Mouse (Mus musculus): ENCODE measurements around the gene Clca2. TPM values are rescaled to one million over a fixed set of nuclear protein-coding genes. Genes with fewer than 3 reads are reported as not detected.

Clca2 gene
- polyA plus RNA-seq (2016; fragmentation: Nextera tagmentation; extraction: Ambion mirVana) = 0.09 TPM in 1 of 2 replicates, not detected in the other

DNA sequence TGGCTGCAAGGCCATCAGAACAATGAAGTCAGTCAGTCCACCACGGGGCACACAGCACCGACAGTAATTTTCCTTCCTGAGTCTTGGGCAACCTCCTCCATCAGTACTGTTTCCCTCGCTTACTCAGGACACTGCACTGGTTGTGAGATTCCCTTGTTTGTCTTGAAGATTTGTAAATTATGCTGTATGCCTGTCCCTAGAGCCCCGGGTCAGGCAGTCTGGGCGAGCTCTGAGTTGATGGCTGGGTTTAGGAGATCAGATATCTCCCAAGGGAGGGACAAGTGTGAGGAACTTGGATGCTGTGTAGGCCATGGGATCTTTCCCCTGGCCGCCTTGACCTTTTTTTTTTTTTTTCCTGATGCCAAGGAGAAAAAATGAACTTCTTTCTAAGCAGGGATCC is at the start of gene Clca2:
Gene Clca2, minus strand, starts transcription at position 153 of the 400 bp plus-strand sequence.
- no peak for ATAC-seq (ENCODE audit: low FRiP score, low read depth)
- H3K9ac ChIP-seq (replicated peaks) = no peak within 1 kb of the TSS
- 79% methylated on average over 6 of the region's 6 CpGs for whole genome bisulfite sequencing

DNA sequence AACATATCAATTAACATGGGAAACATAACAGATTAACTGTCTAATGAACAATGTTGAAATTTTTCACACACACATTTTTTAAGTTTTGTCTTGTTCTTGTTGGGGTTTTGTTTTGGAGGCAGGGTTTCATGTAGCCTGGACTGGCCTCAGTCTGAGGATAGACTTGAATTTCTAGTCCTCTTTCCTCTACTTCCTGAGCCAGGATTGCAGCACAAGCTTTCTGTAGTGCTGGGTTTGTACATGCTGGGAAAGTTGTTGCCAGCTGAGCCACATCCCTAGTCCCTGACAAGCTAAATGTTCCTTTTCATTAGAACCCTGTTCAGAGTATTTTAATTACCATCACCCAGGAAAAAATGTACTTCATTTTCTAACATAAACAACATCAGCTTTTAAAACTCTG is 48.7 kb upstream of the Clca2 start:
- no peaks in the 10 kb centered on the region for H3K27me3 ChIP-seq
- ATAC-seq (ENCODE audit: low FRiP score, low read depth) = no peak
- H3K4me2 ChIP-seq (replicated peaks) = no peak overlapping the region
- no peak overlapping the region for H3K9ac ChIP-seq (replicated peaks)
- H3K27ac ChIP-seq (replicated peaks) = no peak overlapping the region
- H3K9me3 ChIP-seq = no peaks in the 10 kb centered on the region
- peaks cover 27% of the 10 kb centered on the region for H3K36me3 ChIP-seq
- no peaks in the 10 kb centered on the region for H3K4me1 ChIP-seq
- no peak overlapping the region for H3K4me3 ChIP-seq

More for the DNA sequence above, at the start of gene Clca2:
- Histone ChIP-seq H3K27me3 (no peaks in the 10 kb centered on the region), H3K4me2 (replicated peaks) (no peak within 1 kb of the TSS), H3K9me3 (no peaks in the 10 kb centered on the region), H3K4me1 (no peaks in the 10 kb centered on the region), H3K27ac (replicated peaks) (no peak within 1 kb of the TSS), H3K36me3 (no peaks in the 10 kb centered on the region), H3K4me3 (no peak within 1 kb of the TSS)

DNA sequence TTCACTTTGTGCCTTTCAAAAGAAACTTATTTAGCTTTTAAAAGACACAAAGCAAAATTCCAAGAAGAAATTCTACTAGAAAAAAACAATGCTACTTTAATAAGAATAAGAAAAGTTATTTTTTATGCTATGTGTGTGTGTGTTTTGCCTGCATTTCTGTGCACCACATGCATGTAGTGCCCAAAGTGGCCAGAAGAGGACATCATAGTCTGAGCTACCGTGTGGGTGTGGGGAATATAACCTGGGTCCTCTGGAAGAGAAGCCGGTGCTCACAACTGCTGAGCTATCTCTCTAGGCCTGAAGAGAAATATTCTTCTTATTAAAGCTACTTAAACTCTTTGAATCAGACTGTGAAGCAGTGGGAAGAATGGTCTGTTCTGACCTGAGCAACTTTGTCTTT is 48.2 kb upstream of the Clca2 start:
- Histone ChIP-seq H3K27ac (replicated peaks) (no peak overlapping the region), H3K4me1 (no peaks in the 10 kb centered on the region), H3K27me3 (no peaks in the 10 kb centered on the region), H3K9ac (replicated peaks) (no peak overlapping the region), H3K36me3 (peaks cover 27% of the 10 kb centered on the region), H3K9me3 (no peaks in the 10 kb centered on the region), H3K4me3 (no peak overlapping the region), H3K4me2 (replicated peaks) (no peak overlapping the region)
- no peak for ATAC-seq (ENCODE audit: low FRiP score, low read depth)
- 93% methylated on average over 2 of the region's 2 CpGs for WGBS

DNA sequence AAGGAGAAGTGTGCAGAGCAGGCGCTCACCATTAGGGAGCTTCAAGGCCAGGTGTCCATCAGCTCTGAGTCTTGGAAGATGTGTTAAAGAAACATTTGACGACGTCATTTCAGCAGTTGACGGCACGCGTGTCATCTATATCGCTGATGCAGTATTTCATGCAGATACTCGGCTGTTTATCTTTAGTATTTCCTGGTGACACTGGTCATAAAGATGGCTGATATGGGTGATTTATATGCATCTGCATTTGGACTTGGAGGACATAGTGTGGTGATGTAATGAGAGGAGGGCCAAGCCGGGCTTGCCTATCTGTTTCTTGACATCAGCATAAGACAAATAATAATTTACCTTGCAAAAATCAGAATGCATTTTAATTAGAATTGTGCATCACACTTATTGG is 47.6 kb upstream of the Clca2 start:
- no peak for ATAC-seq (ENCODE audit: low FRiP score, low read depth)
- no peaks in the 10 kb centered on the region for H3K9me3 ChIP-seq
- H3K4me1 ChIP-seq = no peaks in the 10 kb centered on the region
- 95% methylated on average over 9 of the region's 9 CpGs for WGBS
- H3K27ac ChIP-seq (replicated peaks) = no peak overlapping the region
- H3K9ac ChIP-seq (replicated peaks) = no peak overlapping the region
- H3K36me3 ChIP-seq = peaks cover 23% of the 10 kb centered on the region
- H3K4me3 ChIP-seq = no peak overlapping the region
- H3K27me3 ChIP-seq = no peaks in the 10 kb centered on the region
- no peak overlapping the region for H3K4me2 ChIP-seq (replicated peaks)

DNA sequence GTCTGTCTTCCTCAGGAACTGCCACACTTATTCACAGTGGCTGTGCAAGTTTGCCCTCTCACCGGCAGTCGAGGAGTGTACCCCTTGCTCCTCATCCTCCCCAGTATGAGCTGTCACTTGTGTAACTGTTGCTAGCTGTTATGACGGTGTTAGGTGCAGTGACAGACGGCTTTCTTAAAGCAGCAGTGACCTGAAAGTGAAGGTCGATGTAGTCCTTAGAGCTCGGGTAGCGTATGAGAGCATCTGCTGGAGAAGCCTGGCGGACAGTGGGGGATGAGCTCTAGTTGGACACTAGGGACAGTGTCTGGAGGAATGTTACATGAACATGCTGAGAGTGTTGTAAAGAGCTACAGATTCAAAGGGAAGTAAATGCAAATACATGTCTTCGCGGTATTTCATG is 44.6 kb upstream of the Clca2 start:
- ATAC-seq (ENCODE audit: low FRiP score, low read depth) = no peak
- Histone ChIP-seq H3K4me1 (no peaks in the 10 kb centered on the region), H3K27me3 (no peaks in the 10 kb centered on the region), H3K4me2 (replicated peaks) (no peak overlapping the region), H3K9me3 (no peaks in the 10 kb centered on the region), H3K4me3 (no peak overlapping the region), H3K27ac (replicated peaks) (no peak overlapping the region), H3K36me3 (peaks cover 13% of the 10 kb centered on the region), H3K9ac (replicated peaks) (no peak overlapping the region)
- 89% methylated on average over 10 of the region's 10 CpGs for WGBS

DNA sequence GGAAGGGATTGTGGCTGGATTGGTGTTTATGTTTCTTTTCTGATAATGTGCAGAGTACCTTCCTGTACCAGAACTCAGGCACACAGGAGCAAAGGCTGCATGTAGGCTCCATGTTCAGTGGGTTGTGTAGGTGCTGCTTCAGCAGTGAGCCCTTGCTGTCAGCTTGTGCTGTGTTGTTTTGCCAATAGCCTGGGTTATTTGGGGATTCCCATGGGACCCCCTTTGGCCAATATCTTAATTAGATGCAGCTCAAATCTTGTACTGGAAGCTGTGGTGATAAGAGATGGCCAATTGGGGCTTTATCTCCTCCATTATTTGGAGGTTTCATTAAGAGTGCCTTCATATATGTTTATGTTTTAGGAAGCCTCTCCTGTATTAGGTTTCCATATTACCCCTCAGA is 43.7 kb upstream of the Clca2 start:
- H3K4me1 ChIP-seq = no peaks in the 10 kb centered on the region
- no peaks in the 10 kb centered on the region for H3K27me3 ChIP-seq
- H3K9me3 ChIP-seq = no peaks in the 10 kb centered on the region
- ATAC-seq (ENCODE audit: low FRiP score, low read depth) = no peak
- H3K36me3 ChIP-seq = peaks cover 17% of the 10 kb centered on the region
- H3K4me2 ChIP-seq (replicated peaks) = no peak overlapping the region
- H3K9ac ChIP-seq (replicated peaks) = no peak overlapping the region
- no peak overlapping the region for H3K27ac ChIP-seq (replicated peaks)
- no peak overlapping the region for H3K4me3 ChIP-seq

DNA sequence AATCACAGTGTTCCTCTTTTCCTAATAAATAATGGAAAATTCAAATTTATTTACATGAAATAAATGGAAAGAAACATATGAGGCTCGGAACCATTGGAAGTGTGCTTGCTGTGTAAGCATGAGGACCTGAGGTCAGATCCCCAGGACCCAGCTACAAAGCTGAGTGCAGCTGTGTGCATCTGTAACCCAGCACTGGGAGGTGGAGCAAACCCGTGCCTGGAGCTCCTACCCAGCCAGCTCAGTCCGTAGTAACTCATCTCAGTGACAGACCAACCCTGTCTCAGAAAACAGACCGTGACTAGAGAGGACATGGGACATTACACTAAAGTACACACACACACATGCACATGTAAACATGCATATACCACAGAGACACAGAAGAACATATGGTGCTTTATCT is 41.0 kb upstream of the Clca2 start:
- Histone ChIP-seq H3K36me3 (peaks cover 17% of the 10 kb centered on the region), H3K4me3 (no peak overlapping the region), H3K27ac (replicated peaks) (no peak overlapping the region), H3K27me3 (no peaks in the 10 kb centered on the region), H3K4me1 (no peaks in the 10 kb centered on the region), H3K9ac (replicated peaks) (no peak overlapping the region), H3K9me3 (no peaks in the 10 kb centered on the region), H3K4me2 (replicated peaks) (no peak overlapping the region)
- 93% methylated on average over 4 of the region's 4 CpGs for WGBS
- no peak for ATAC-seq (ENCODE audit: low FRiP score, low read depth)

DNA sequence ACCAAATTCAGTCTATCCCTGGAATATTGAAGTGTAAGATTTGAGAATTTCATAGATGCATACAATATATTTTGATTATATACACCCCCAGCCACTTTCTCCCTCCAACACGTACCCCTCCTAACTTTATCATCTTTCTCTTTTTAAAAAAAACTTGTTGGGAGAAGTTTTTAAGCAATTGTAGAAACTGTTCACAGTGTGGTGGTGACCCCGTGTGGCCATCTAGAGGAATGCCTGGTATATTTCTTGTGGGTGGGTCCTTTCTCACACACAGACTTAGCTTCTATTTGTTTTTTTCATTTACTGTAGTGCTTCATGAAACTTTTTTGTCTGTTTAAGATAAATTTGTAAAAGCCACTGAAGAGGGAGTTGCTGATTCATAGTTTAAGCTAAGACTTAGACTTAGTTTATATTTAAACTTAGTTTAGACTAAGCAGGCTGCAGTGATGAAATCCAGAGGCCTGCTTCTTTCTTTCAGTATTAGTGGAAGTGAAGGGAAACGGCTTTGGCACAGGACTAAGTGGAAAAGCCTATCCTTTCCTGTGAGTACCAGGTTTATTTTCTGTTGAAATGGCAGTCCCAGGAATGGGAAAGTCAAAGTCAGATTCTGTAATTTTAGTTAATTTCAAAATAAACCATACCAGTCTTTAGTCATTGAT is 32.1 kb upstream of the Clca2 start:
- no peak for ATAC-seq (ENCODE audit: low FRiP score, low read depth)
- no peaks in the 10 kb centered on the region for H3K9me3 ChIP-seq
- H3K36me3 ChIP-seq = peaks cover 45% of the 10 kb centered on the region
- no peaks in the 10 kb centered on the region for H3K4me1 ChIP-seq
- no peaks in the 10 kb centered on the region for H3K27me3 ChIP-seq
- H3K9ac ChIP-seq (replicated peaks) = no peak overlapping the region
- no peak overlapping the region for H3K27ac ChIP-seq (replicated peaks)
- H3K4me3 ChIP-seq = no peak overlapping the region
- WGBS = 41% methylated on average over 3 of the region's 3 CpGs
- no peak overlapping the region for H3K4me2 ChIP-seq (replicated peaks)

DNA sequence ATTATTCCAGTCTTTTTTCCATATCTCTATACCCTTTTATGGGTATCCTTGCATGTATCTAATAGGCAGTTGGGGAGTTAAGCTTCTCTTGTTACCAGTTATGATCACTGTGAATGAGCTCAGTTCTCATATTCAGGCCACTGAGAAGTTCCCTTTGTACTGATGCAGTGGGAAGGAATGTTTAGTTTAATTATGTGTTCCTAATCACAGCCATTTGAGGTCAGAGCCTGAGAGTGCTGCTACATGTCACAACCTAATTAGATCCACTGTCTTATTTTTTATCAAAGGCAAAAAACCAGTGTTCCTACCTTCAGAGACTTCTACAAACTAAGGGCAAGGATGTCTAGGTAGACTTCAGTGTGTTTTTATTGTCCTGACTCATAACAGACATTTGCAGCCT is 30.1 kb upstream of the Clca2 start:
- no peaks in the 10 kb centered on the region for H3K9me3 ChIP-seq
- H3K4me1 ChIP-seq = no peaks in the 10 kb centered on the region
- peaks cover 41% of the 10 kb centered on the region for H3K36me3 ChIP-seq
- no peak overlapping the region for H3K9ac ChIP-seq (replicated peaks)
- H3K4me2 ChIP-seq (replicated peaks) = no peak overlapping the region
- no peak for ATAC-seq (ENCODE audit: low FRiP score, low read depth)
- H3K27me3 ChIP-seq = no peaks in the 10 kb centered on the region
- no peak overlapping the region for H3K4me3 ChIP-seq
- H3K27ac ChIP-seq (replicated peaks) = no peak overlapping the region

DNA sequence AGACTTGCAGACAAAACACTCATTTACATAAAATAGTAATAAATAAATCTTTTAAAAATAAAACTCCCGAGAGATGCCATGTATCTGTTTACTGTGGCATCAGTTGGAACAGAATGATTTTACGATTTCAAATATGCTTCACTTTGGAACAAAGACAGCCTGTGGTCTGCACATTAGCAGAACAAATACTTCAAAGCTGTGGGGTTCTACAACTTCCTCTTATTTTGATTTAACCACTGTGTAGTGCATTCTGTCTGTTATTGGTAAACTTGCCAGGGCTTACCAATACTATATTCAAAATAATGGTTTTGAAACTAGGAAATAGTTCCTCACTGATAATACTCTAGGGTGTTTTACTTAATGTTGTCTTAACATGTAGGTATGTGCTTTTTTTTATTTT is 27.4 kb upstream of the Clca2 start:
- WGBS = 93% methylated on average over 2 of the region's 2 CpGs
- H3K4me3 ChIP-seq = no peak overlapping the region
- H3K4me1 ChIP-seq = no peaks in the 10 kb centered on the region
- H3K9me3 ChIP-seq = no peaks in the 10 kb centered on the region
- H3K9ac ChIP-seq (replicated peaks) = no peak overlapping the region
- no peak overlapping the region for H3K4me2 ChIP-seq (replicated peaks)
- ATAC-seq (ENCODE audit: low FRiP score, low read depth) = no peak
- peaks cover 21% of the 10 kb centered on the region; the same call in 1 of the 2 replicates for H3K36me3 ChIP-seq
- H3K27me3 ChIP-seq = no peaks in the 10 kb centered on the region
- no peak overlapping the region for H3K27ac ChIP-seq (replicated peaks)

DNA sequence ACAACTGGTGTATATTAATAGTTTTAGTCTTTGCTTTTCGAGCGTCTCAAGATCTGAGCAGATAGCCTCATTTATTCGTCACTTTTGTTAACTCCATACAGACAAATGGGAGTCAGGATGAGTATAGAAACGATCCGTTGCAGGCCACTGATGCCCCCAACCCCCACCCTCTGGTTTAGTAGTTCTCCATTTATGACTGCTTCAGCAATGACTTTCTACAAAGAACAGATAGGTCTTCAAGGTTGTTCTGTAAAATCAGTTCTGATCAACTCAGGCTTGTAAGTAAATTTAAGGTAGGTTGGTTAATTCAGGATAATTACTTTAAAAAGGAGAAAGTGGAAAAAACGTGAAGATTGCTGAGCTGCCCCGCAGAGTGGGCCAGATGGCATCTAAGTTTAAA is 20.2 kb upstream of the Clca2 start:
- peak overlapping the region; percentile 93 for H3K9ac ChIP-seq (replicated peaks)
- H3K27ac ChIP-seq (replicated peaks) = no peak overlapping the region
- 74% methylated on average over 7 of the region's 7 CpGs for WGBS
- no peak for ATAC-seq (ENCODE audit: low FRiP score, low read depth)
- H3K9me3 ChIP-seq = no peaks in the 10 kb centered on the region
- no peaks in the 10 kb centered on the region for H3K36me3 ChIP-seq
- H3K4me2 ChIP-seq (replicated peaks) = peak overlapping the region; percentile 71
- H3K4me1 ChIP-seq = peaks cover 16% of the 10 kb centered on the region
- H3K27me3 ChIP-seq = no peaks in the 10 kb centered on the region
- peak overlapping the region; percentile 80 for H3K4me3 ChIP-seq

DNA sequence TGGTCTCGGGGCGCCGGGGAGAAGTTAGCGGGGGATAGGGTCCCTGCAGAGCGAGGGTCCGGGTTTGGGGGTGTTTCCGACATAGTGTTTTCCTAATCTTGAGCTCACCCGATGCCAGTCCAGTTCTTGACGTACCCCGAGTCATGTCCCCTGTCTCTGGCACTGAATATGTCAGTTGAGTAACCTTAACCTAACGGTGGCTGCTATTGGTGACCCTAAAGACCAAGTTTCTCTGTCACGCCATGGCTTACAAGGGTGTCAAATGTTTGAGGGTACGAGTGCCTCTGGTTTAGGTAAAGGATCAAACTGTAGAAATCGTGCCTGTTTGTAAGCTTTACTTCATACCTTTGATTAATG is 19.7 kb upstream of the Clca2 start:
- H3K9ac ChIP-seq (replicated peaks) = peak overlapping the region; percentile 93
- H3K27me3 ChIP-seq = no peaks in the 10 kb centered on the region
- WGBS = 5% methylated on average over 14 of the region's 14 CpGs
- H3K4me3 ChIP-seq = peak overlapping the region; percentile 80
- peak overlapping the region; percentile 99 for H3K27ac ChIP-seq (replicated peaks)
- H3K9me3 ChIP-seq = no peaks in the 10 kb centered on the region
- no peaks in the 10 kb centered on the region for H3K36me3 ChIP-seq
- no peak for ATAC-seq (ENCODE audit: low FRiP score, low read depth)
- peaks cover 16% of the 10 kb centered on the region for H3K4me1 ChIP-seq
- peak overlapping the region; percentile 71 for H3K4me2 ChIP-seq (replicated peaks)

Measured in midbrain, embryonic 12.5 days (tissue).